Mouse (Mus musculus): ENCODE results near the gene Btn1a1. TPM values are rescaled to one million over a fixed set of nuclear protein-coding genes. Genes with fewer than 3 reads are reported as not detected.

Gene Btn1a1
- total RNA-seq, 1 experiment, result 0.62 TPM

DNA sequence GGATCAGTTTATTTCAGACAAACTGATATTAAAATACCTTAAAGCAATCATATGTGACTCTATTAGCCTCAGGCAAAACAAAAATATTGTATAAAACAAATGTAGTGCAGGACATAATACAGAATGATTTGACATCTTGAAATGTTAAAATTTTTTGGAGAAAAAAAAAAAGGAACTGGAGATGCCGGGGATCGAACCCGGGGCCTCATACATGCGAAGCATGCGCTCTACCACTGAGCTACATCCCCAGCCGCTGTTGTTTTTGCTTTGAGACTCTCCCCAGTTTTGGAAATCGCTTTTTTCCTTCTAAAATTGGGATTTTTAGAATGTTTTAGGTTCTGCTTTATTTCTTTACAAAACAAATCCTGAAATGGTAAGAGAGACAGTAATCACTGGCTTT lies 27.2 kb downstream of the Btn1a1 start:
- no peak overlapping the region; the same call in 1 of the 2 replicates for H3K27ac ChIP-seq (ENCODE audit: insufficient read depth, low read depth, low read length, poor library complexity, severe bottlenecking)
- no peaks in the 10 kb centered on the region for H3K9me3 ChIP-seq (ENCODE audit: control insufficient read depth, insufficient read depth, low read depth, low read length)
- no peak for DNase-seq (ENCODE audit: low read depth, low spot score)
- H3K36me3 ChIP-seq (ENCODE audit: control insufficient read depth, insufficient read depth, low read length, poor library complexity, severe bottlenecking), result no peaks in the 10 kb centered on the region
- in situ Hi-C loops (cut with MboI; ENCODE audit: low sequenced_read_pairs in 2 of 2, unreplicated experiment in 2 of 2), result loop anchor here (25.0 kb wide), 1 partner anchor 1526 kb away; no protein-coding TSS in a partner anchor
- peak overlapping the region; percentile 73 for H3K4me3 ChIP-seq (ENCODE audit: insufficient read depth in 1 of 2, low read depth in 1 of 2, low read length in 2 of 2, poor library complexity in 1 of 2, severe bottlenecking in 1 of 2)
- no peak overlapping the region for H3K9ac ChIP-seq (ENCODE audit: insufficient read depth, low read depth, low read length, poor library complexity, severe bottlenecking)
- no peaks in the 10 kb centered on the region for H3K4me1 ChIP-seq (ENCODE audit: control insufficient read depth in 2 of 2, insufficient read depth in 2 of 2, low read length in 2 of 2, poor library complexity in 1 of 2)
- TF ChIP-seq ZNF384 (IDR thresholded peaks at IDR 0.05; ENCODE audit: low read depth, low read length), result peak; percentile 90
- no peak for TF ChIP-seq ZC3H11A (IDR thresholded peaks at IDR 0.05; ENCODE audit: borderline replicate concordance, low read depth, low read length)
- TF ChIP-seq CHD2 (IDR thresholded peaks at IDR 0.05; ENCODE audit: low read depth, low read length), result no peak
- TF ChIP-seq HCFC1 (IDR thresholded peaks at IDR 0.05; ENCODE audit: borderline replicate concordance, insufficient read depth, low read length), result no peak
- TF ChIP-seq MAFK (IDR thresholded peaks at IDR 0.05; ENCODE audit: insufficient read depth, low read depth, low read length), result peak; percentile 76

DNA sequence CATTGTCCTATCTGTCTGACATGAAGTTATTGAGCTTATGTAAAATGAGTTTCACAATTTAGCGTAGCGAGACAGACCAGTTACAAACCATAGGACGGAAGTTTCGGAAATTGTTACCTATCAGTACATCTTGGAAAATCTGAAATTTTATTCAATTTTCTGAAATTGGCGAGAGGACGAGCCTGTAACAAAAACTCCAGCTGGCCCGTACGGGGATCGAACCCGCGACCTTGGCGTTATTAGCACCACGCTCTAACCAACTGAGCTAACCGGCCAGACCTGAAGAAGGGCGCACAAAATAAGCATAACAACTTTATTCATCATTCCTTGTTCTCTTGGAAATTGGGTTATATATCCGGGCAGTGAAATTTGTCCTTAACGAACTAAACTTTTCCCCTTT lies 27.8 kb downstream of the Btn1a1 start:
- no peak overlapping the region for H3K9ac ChIP-seq (ENCODE audit: insufficient read depth, low read depth, low read length, poor library complexity, severe bottlenecking)

DNA sequence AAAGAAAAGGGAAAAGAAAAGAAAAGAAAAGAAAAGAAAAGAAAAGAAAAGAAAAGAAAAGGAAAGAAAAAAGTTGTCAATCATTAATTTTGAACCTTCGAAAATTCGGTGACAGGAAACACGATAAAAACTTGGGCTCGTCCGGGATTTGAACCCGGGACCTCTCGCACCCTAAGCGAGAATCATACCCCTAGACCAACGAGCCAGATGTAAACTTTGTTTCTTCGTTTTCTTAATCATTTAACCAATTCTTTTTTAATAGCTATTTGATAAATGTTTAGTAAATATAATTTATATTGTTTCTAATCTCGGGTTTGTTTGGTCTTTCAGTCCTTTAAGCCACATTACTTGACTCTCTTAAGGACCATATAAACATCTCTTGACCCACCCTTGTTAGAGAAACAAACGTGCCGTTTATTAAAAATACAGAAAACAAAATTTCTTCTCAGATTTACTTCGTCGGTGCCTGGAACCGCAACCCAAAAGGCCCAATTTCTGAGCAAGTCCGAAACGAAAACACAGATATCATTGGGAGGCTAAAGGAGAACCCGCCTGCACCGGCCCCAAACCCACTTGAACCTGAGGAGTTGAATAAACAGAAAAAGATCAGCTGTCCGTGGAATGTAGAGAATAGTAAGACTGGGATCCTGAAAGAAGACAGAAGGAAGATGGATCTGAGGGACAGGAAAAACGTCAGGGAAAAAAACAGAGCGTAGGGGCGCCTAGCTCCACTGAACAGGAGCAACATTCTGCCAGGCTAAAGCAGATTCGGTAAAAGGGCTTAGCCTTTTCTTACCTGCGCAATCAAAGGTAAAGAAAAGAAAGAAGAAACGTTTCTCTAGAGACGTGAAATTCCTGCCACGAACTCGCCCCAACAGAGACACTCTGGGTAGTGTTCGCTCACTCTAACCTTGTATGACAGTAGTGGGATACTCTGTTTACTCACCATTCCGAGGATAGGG lies 28.6 kb downstream of the Btn1a1 start:
- DNase-seq (ENCODE audit: low read depth, low spot score), result no peak
- H3K36me3 ChIP-seq (ENCODE audit: control insufficient read depth, insufficient read depth, low read length, poor library complexity, severe bottlenecking), result no peaks in the 10 kb centered on the region
- H3K9me3 ChIP-seq (ENCODE audit: control insufficient read depth, insufficient read depth, low read depth, low read length), result no peaks in the 10 kb centered on the region
- TF ChIP-seq MAFK (IDR thresholded peaks at IDR 0.05; ENCODE audit: insufficient read depth, low read depth, low read length), result peak; percentile 84
- TF ChIP-seq HCFC1 (IDR thresholded peaks at IDR 0.05; ENCODE audit: borderline replicate concordance, insufficient read depth, low read length), result no peak
- no peak overlapping the region for H3K27ac ChIP-seq (ENCODE audit: insufficient read depth, low read depth, low read length, poor library complexity, severe bottlenecking)
- in situ Hi-C loops (cut with MboI; ENCODE audit: low sequenced_read_pairs in 2 of 2, unreplicated experiment in 2 of 2), result loop anchor here (25.0 kb wide), 1 partner anchor 1525 kb away; no protein-coding TSS in a partner anchor
- H3K4me3 ChIP-seq (ENCODE audit: insufficient read depth in 1 of 2, low read depth in 1 of 2, low read length in 2 of 2, poor library complexity in 1 of 2, severe bottlenecking in 1 of 2), result peak overlapping the region; percentile 73
- peak overlapping the region; percentile 12 for H3K9ac ChIP-seq (ENCODE audit: insufficient read depth, low read depth, low read length, poor library complexity, severe bottlenecking)
- no peaks in the 10 kb centered on the region for H3K4me1 ChIP-seq (ENCODE audit: control insufficient read depth in 2 of 2, insufficient read depth in 2 of 2, low read length in 2 of 2, poor library complexity in 1 of 2)

More for the DNA sequence above, 27.8 kb downstream of the Btn1a1 start:
- H3K9me3 ChIP-seq (ENCODE audit: control insufficient read depth, insufficient read depth, low read depth, low read length), result no peaks in the 10 kb centered on the region
- no peaks in the 10 kb centered on the region for H3K4me1 ChIP-seq (ENCODE audit: control insufficient read depth in 2 of 2, insufficient read depth in 2 of 2, low read length in 2 of 2, poor library complexity in 1 of 2)
- peak overlapping the region; percentile 73 for H3K4me3 ChIP-seq (ENCODE audit: insufficient read depth in 1 of 2, low read depth in 1 of 2, low read length in 2 of 2, poor library complexity in 1 of 2, severe bottlenecking in 1 of 2)
- DNase-seq (ENCODE audit: low read depth, low spot score), result no peak
- no peaks in the 10 kb centered on the region for H3K36me3 ChIP-seq (ENCODE audit: control insufficient read depth, insufficient read depth, low read length, poor library complexity, severe bottlenecking)
- in situ Hi-C loops (cut with MboI; ENCODE audit: low sequenced_read_pairs in 2 of 2, unreplicated experiment in 2 of 2), result loop anchor here (25.0 kb wide), 1 partner anchor 1526 kb away; no protein-coding TSS in a partner anchor
- H3K27ac ChIP-seq (ENCODE audit: insufficient read depth, low read depth, low read length, poor library complexity, severe bottlenecking), result no peak overlapping the region
- TF ChIP-seq MAFK (IDR thresholded peaks at IDR 0.05; ENCODE audit: insufficient read depth, low read depth, low read length) (peak; percentile 95), ZC3H11A (IDR thresholded peaks at IDR 0.05; ENCODE audit: borderline replicate concordance, low read depth, low read length) (no peak)

DNA sequence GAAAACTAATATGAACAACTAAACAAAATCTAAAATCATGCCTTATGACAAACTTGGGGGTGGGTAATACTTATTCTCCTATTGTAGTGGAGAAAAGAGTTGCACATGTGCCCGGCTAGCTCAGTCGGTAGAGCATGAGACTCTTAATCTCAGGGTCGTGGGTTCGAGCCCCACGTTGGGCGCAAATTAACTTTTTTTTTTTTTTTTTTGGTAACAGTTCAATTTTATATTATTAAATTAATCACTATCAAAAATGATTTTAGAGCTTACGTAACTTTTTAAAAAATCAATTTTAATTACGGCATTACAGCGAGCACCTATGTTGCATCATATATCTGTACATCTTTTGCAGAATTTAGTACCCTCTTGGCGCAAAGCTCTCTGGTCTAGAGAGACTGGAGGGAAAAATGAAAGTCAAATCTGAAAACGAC lies 29.5 kb downstream of the Btn1a1 start:
- peak overlapping the region; percentile 26 to 73; a peak in 2 of 4 replicates for H3K4me3 ChIP-seq (ENCODE audit: insufficient read depth in 1 of 2, low read depth in 1 of 2, low read length in 2 of 2, poor library complexity in 1 of 2, severe bottlenecking in 1 of 2)
- peak; percentile 88 for TF ChIP-seq MAFK (IDR thresholded peaks at IDR 0.05; ENCODE audit: insufficient read depth, low read depth, low read length)
- TF ChIP-seq ZNF384 (IDR thresholded peaks at IDR 0.05; ENCODE audit: low read depth, low read length), result peak; percentile 95
- no peak for TF ChIP-seq CHD2 (IDR thresholded peaks at IDR 0.05; ENCODE audit: low read depth, low read length)
- peak; percentile 43; the same call in 1 of the 2 replicates for TF ChIP-seq HCFC1 (IDR thresholded peaks at IDR 0.05; ENCODE audit: borderline replicate concordance, insufficient read depth, low read length)
- no peak for TF ChIP-seq ZC3H11A (IDR thresholded peaks at IDR 0.05; ENCODE audit: borderline replicate concordance, low read depth, low read length)
- H3K9me3 ChIP-seq (ENCODE audit: control insufficient read depth, insufficient read depth, low read depth, low read length), result no peaks in the 10 kb centered on the region
- no peak overlapping the region for H3K9ac ChIP-seq (ENCODE audit: insufficient read depth, low read depth, low read length, poor library complexity, severe bottlenecking)
- in situ Hi-C loops (cut with MboI; ENCODE audit: low sequenced_read_pairs in 2 of 2, unreplicated experiment in 2 of 2), result loop anchor here (25.0 kb wide), 1 partner anchor 1524 kb away; no protein-coding TSS in a partner anchor
- H3K27ac ChIP-seq (ENCODE audit: insufficient read depth, low read depth, low read length, poor library complexity, severe bottlenecking), result no peak overlapping the region
- H3K36me3 ChIP-seq (ENCODE audit: control insufficient read depth, insufficient read depth, low read length, poor library complexity, severe bottlenecking), result no peaks in the 10 kb centered on the region
- H3K4me1 ChIP-seq (ENCODE audit: control insufficient read depth in 2 of 2, insufficient read depth in 2 of 2, low read length in 2 of 2, poor library complexity in 1 of 2), result no peaks in the 10 kb centered on the region
- DNase-seq (ENCODE audit: low read depth, low spot score), result no peak
